Mouse (Mus musculus) C2C12 (cell line): Measurements from ENCODE around the gene Oas1h.
"Not testable (repeated sequence)": the region's sequence is repeated elsewhere in the genome, so short reads cannot be mapped to it uniquely, and the experiment has no call there.

Experiments
- CEBPB ChIP-seq: IDR thresholded peaks from one replicate; pipeline ENCODE4 v1.6.1; 2011; ENCODE audit warnings: low read depth, mild to moderate bottlenecking, control low read depth, moderate library complexity
- CTCF ChIP-seq: IDR thresholded peaks from one replicate; pipeline ENCODE4 v1.5.1; 2011; ENCODE audit not compliant: control insufficient read depth, insufficient read depth, insufficient read length
- MAX ChIP-seq: IDR thresholded peaks from one replicate; pipeline ENCODE4 v1.6.1; 2011; ENCODE audit warnings: mild to moderate bottlenecking, control low read depth
- MYOD1 ChIP-seq: IDR thresholded peaks from one replicate; pipeline ENCODE4 v1.6.1; 2011; ENCODE audit warnings: low read depth; ENCODE audit not compliant: control insufficient read depth, insufficient read length

DNA sequence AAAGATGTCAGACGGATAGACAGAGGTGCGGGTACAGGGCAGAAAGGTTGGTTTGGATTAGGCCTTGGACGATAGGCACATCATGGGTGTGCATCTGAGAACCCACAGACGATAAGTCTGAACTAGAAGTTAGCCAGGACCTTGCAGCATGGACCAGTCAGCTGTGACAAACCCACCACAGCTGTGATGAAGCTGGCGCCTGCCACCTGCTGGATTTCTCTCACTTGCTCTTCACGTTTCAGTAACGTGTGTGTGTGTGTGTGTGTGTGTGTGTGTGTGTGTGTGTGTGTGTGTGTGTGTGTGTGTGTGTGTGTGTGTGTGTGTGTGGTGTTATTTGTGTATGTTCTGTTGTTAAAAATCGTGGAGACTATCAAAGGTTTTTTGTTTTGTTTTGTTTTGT, 53.0 kb downstream of the Oas1h start, which contains the start of gene Oas1d:
- not testable (repeated sequence) for TF ChIP-seq MAX, CTCF, MYOD1, CEBPB
